Mouse (Mus musculus) testis, adult 2 months (tissue): Measurements from ENCODE around the gene Gfi1b.

Experiments used
- CTCF ChIP-seq: fragments of 200-500 bp; IDR thresholded peaks from 2 replicates; pipeline ENCODE4 v1.5.1; 2012; ENCODE audit warnings: low read depth, mild to moderate bottlenecking, inconsistent platforms, low read length, moderate library complexity; ENCODE audit not compliant: control insufficient read depth, insufficient read depth, insufficient replicate concordance
- POLR2A ChIP-seq: fragments of 200-500 bp; IDR thresholded peaks from 2 replicates; pipeline ENCODE4 v1.6.1; 2012; ENCODE audit warnings: low read depth, mild to moderate bottlenecking, inconsistent platforms, low read length, moderate library complexity; ENCODE audit not compliant: control insufficient read depth

DNA sequence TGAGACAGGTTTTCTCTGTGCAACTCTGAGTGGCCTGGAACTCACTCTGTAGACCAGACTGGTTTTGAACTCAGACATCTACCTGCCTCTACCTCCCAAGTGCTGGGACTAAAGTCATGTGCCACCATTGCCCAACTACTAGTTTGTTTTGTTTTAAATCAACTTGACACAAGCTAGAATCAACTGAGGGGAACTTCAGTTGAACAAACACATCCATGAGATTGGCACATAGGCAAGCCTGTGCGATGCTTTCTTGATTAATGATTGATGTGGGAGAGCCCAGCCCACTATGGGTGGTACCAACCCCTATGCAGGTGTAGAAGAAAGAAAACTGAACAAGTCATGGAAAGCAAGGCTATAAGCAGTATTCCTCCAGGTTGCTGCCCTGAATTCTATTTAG is 13.4 kb upstream of the Gfi1b start:
- TF ChIP-seq POLR2A (no peak), CTCF (no peak)
